Mouse (Mus musculus) stomach, embryonic 15.5 days (tissue): ENCODE data around the gene Coa3. TPM values are rescaled to one million over a fixed set of nuclear protein-coding genes. Genes with fewer than 3 reads are reported as not detected.

Experiments
- ATAC-seq: fragments of 200-750 bp; cut with Nextera tagmentation; 2 replicates; pipeline ENCODE4 v1.8.0; 2017; ENCODE audit warnings: low read depth, moderate number of reproducible peaks, moderate TSS enrichment; ENCODE audit not compliant: insufficient read depth, low FRiP score
- H3K27ac ChIP-seq: fragments of 300-500 bp; sonication (generic); 2 replicates; pipeline ENCODE4 v1.5.1; 2015; ENCODE audit warnings: mild to moderate bottlenecking, inconsistent platforms
- H3K27me3 ChIP-seq: fragments of 300-500 bp; sonication (generic); replicated peaks from 2 replicates; pipeline ENCODE4 v1.6.1; 2015; ENCODE audit warnings: inconsistent platforms
- H3K36me3 ChIP-seq: fragments of 300-500 bp; sonication (generic); 2 replicates; pipeline ENCODE4 v1.6.1; 2015; ENCODE audit warnings: inconsistent platforms
- H3K4me1 ChIP-seq: fragments of 300-500 bp; sonication (generic); 2 replicates; pipeline ENCODE4 v1.6.1; 2015; ENCODE audit warnings: inconsistent platforms
- H3K4me2 ChIP-seq: fragments of 300-500 bp; sonication (generic); 2 replicates; pipeline ENCODE4 v1.6.1; 2015; ENCODE audit warnings: mild to moderate bottlenecking, inconsistent platforms
- H3K4me3 ChIP-seq: fragments of 300-500 bp; sonication (generic); replicated peaks from 2 replicates; pipeline ENCODE4 v1.5.1; 2015; ENCODE audit warnings: inconsistent platforms
- H3K9ac ChIP-seq: fragments of 300-500 bp; sonication (generic); 2 replicates; pipeline ENCODE4 v1.6.1; 2015; ENCODE audit warnings: inconsistent platforms
- H3K9me3 ChIP-seq: fragments of 300-500 bp; sonication (generic); 2 replicates; pipeline ENCODE4 v1.6.1; 2016; ENCODE audit warnings: inconsistent platforms
- WGBS: fragments of 180-500 bp; shearing (Covaris S2); methylation state at CpG from one replicate; pipeline ENCODE4 v1.1.7; 2015; 5-methylcytosine and 5-hydroxymethylcytosine counted together
- polyA plus RNA-seq: library from polyadenylated mRNA; unstranded; fragments of >200 nt; fragmentation: Nextera tagmentation; extraction: Ambion mirVana; gene quantifications from 2 replicates; pipeline ENCODE4 v1.2.1, GENCODE M21; 2015

Coa3 gene
- polyA plus RNA-seq, 1 experiment from 2014 or later: 202 TPM

DNA sequence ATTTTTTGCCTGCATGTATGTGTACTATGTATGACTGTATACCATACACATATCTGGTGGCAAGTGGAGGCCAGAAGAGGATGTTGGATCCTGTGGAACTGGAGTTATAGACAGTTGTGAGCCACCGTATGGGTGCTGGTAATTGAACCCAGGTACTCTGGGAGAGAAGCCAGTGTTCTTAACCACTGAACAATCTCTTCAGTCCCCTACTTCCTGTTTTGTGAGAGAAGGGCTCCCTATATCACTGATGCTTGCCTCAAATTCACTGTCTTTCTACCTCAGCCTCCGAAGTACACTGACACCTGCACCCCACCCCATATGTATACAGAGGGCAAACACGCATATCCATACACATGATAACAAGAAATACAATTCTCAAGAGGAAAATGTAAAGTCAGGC lies 32.2 kb upstream of the Coa3 start:
- 75% methylated on average over 3 of the region's 3 CpGs for WGBS
- no peaks in the 10 kb centered on the region for H3K27me3 ChIP-seq
- H3K9ac ChIP-seq: no peak overlapping the region
- H3K9me3 ChIP-seq: no peaks in the 10 kb centered on the region
- no peak overlapping the region for H3K4me2 ChIP-seq
- no peak for ATAC-seq
- H3K4me1 ChIP-seq: no peaks in the 10 kb centered on the region
- no peaks in the 10 kb centered on the region for H3K36me3 ChIP-seq
- no peak overlapping the region for H3K4me3 ChIP-seq
- no peak overlapping the region for H3K27ac ChIP-seq

- Histone ChIP-seq H3K9ac (no peak overlapping the region), H3K9me3 (no peaks in the 10 kb centered on the region), H3K27me3 (no peaks in the 10 kb centered on the region), H3K27ac (no peak overlapping the region), H3K36me3 (no peaks in the 10 kb centered on the region), H3K4me3 (no peak overlapping the region), H3K4me1 (no peaks in the 10 kb centered on the region), H3K4me2 (no peak overlapping the region)
- ATAC-seq: no peak
- 28% methylated on average over 5 of the region's 5 CpGs for WGBS
These were observed 28.8 kb upstream of the Coa3 start for GRCm38 (mm10) chr11:101307744-101308143.

- WGBS: 6% methylated on average over 39 of the region's 39 CpGs
- peak within 1 kb of the TSS; percentile 81 for H3K4me2 ChIP-seq
- H3K27me3 ChIP-seq: no peaks in the 10 kb centered on the region
- ATAC-seq: peak; percentile 88
- H3K27ac ChIP-seq: peak within 1 kb of the TSS; percentile 52
- H3K4me1 ChIP-seq: peaks cover 13% of the 10 kb centered on the region
- peaks cover 11% of the 10 kb centered on the region; the same call in 1 of the 2 replicates for H3K36me3 ChIP-seq
- peak within 1 kb of the TSS; percentile 84 for H3K4me3 ChIP-seq
- no peaks in the 10 kb centered on the region for H3K9me3 ChIP-seq
- peak within 1 kb of the TSS; percentile 63 for H3K9ac ChIP-seq
These were observed 23.3 kb upstream of the Coa3 start, which contains the start of gene Becn1 for GRCm38 (mm10) chr11:101302004-101302798. Gene Becn1, minus strand, starts transcription at chr11:101302286.

- peaks cover 15% of the 10 kb centered on the region; the same call in 1 of the 2 replicates for H3K36me3 ChIP-seq
- ATAC-seq: peak; percentile 11; the same call in 1 of the 2 replicates
- peak overlapping the region; percentile 84 for H3K4me3 ChIP-seq
- 11% methylated on average over 26 of the region's 26 CpGs for WGBS
- peak overlapping the region; percentile 81 for H3K4me2 ChIP-seq
- H3K9ac ChIP-seq: peak overlapping the region; percentile 63
- H3K27ac ChIP-seq: peak overlapping the region; percentile 52
- peaks cover 13% of the 10 kb centered on the region for H3K4me1 ChIP-seq
- H3K9me3 ChIP-seq: no peaks in the 10 kb centered on the region
- no peaks in the 10 kb centered on the region for H3K27me3 ChIP-seq
These were observed 22.5 kb upstream of the Coa3 start for GRCm38 (mm10) chr11:101301299-101302003.

DNA sequence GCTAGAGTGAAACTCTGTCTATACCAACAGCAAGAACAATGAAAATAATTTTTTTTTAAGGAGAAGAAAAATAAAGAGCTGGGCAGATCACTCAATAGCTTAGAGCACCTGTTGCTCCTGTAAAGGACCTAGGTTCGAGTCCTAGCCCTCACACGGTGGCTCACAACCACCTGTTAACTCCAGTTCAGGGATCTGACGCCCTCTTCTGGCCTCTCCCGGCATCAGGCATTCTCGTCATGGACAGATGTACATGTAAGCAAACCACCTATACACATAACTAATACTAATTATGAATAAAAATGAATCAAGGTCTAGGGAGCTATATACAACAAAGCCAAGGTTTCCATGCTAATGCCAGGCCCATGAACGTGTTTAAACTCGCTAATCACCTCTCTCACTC lies 22.0 kb upstream of the Coa3 start:
- peak overlapping the region; percentile 63; the same call in 1 of the 2 replicates for H3K9ac ChIP-seq
- peak overlapping the region; percentile 84 for H3K4me3 ChIP-seq
- H3K9me3 ChIP-seq: no peaks in the 10 kb centered on the region
- H3K27ac ChIP-seq: no peak overlapping the region
- ATAC-seq: no peak
- peak overlapping the region; percentile 81 for H3K4me2 ChIP-seq
- 63% methylated on average over 7 of the region's 7 CpGs for WGBS
- peaks cover 15% of the 10 kb centered on the region; the same call in 1 of the 2 replicates for H3K36me3 ChIP-seq
- H3K27me3 ChIP-seq: no peaks in the 10 kb centered on the region
- H3K4me1 ChIP-seq: peaks cover 13% of the 10 kb centered on the region

GRCm38 (mm10) chr11:101295191-101295590 lies 16.3 kb upstream of the Coa3 start:
- H3K9me3 ChIP-seq: no peaks in the 10 kb centered on the region
- H3K27me3 ChIP-seq: no peaks in the 10 kb centered on the region
- no peak overlapping the region for H3K4me2 ChIP-seq
- no peak overlapping the region for H3K9ac ChIP-seq
- H3K27ac ChIP-seq: no peak overlapping the region
- WGBS: 95% methylated on average over 8 of the region's 8 CpGs
- no peaks in the 10 kb centered on the region for H3K4me1 ChIP-seq
- no peak overlapping the region for H3K4me3 ChIP-seq
- ATAC-seq: no peak
- H3K36me3 ChIP-seq: peaks cover 43% of the 10 kb centered on the region

DNA sequence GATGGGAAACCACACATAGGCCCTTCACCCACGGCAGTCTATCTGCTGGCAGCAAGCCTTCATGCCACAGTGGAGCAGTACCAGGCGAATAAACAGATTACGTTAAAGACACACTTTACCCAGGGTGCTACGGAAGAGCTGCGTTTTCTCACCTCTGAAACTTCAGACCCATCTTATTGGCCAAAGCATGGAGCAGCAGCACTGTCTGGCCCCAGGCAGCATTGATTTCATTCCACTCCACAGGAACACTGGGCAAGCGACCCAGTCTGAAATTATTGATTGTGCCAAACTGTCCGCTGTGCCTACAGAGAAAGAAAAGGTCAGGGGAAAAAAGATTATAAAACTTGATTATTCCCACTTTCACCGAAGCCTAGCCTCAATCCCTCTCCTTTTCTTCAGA lies 12.3 kb upstream of the Coa3 start:
- H3K4me1 ChIP-seq: no peaks in the 10 kb centered on the region
- no peaks in the 10 kb centered on the region for H3K9me3 ChIP-seq
- H3K36me3 ChIP-seq: peaks cover 31% of the 10 kb centered on the region
- H3K4me2 ChIP-seq: no peak overlapping the region
- ATAC-seq: no peak
- H3K4me3 ChIP-seq: no peak overlapping the region
- WGBS: 94% methylated on average over 8 of the region's 8 CpGs
- H3K9ac ChIP-seq: no peak overlapping the region
- no peak overlapping the region for H3K27ac ChIP-seq
- no peaks in the 10 kb centered on the region for H3K27me3 ChIP-seq

- no peak overlapping the region for H3K9ac ChIP-seq
- no peaks in the 10 kb centered on the region for H3K27me3 ChIP-seq
- no peak overlapping the region for H3K27ac ChIP-seq
- no peak overlapping the region for H3K4me2 ChIP-seq
- ATAC-seq: no peak
- H3K9me3 ChIP-seq: no peaks in the 10 kb centered on the region
- WGBS: 77% methylated on average over 9 of the region's 9 CpGs
- H3K4me1 ChIP-seq: no peaks in the 10 kb centered on the region
- H3K4me3 ChIP-seq: no peak overlapping the region
- H3K36me3 ChIP-seq: peaks cover 14% of the 10 kb centered on the region
These were observed 8.4 kb upstream of the Coa3 start for GRCm38 (mm10) chr11:101287306-101287705.

DNA sequence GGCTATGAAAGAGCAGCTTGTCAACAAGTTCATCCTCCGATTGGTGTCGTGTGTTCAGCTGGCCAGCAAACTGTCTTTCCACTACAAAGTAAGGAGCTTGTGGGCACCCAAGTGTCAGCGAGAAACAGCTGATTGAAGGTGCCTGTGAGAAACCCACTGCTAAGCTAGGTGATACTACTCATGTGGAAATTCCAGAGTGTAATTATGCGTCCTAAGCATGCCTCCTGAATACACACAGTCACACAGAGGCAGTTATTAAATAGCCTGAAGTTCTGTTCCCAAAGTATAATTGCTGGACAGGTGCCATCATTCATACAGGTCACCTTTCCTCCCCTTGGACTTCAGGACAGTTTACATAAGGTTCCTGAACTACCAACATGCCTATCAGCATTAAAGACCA lies 4.9 kb upstream of the Coa3 start:
- Histone ChIP-seq H3K9me3 (no peaks in the 10 kb centered on the region), H3K4me3 (no peak overlapping the region), H3K27ac (no peak overlapping the region), H3K4me1 (peaks cover 4% of the 10 kb centered on the region; the same call in 1 of the 2 replicates), H3K9ac (no peak overlapping the region), H3K4me2 (no peak overlapping the region), H3K36me3 (no peaks in the 10 kb centered on the region), H3K27me3 (no peaks in the 10 kb centered on the region)
- no peak for ATAC-seq
- 71% methylated on average over 4 of the region's 4 CpGs for WGBS

GRCm38 (mm10) chr11:101282896-101283295 lies 4.0 kb upstream of the Coa3 start:
- ATAC-seq: no peak
- H3K4me3 ChIP-seq: no peak overlapping the region
- no peaks in the 10 kb centered on the region for H3K36me3 ChIP-seq
- H3K9me3 ChIP-seq: no peaks in the 10 kb centered on the region
- H3K4me2 ChIP-seq: no peak overlapping the region
- H3K27me3 ChIP-seq: no peaks in the 10 kb centered on the region
- H3K4me1 ChIP-seq: peaks cover 8% of the 10 kb centered on the region
- H3K9ac ChIP-seq: no peak overlapping the region
- WGBS: 24% methylated on average over 5 of the region's 5 CpGs
- H3K27ac ChIP-seq: no peak overlapping the region

DNA sequence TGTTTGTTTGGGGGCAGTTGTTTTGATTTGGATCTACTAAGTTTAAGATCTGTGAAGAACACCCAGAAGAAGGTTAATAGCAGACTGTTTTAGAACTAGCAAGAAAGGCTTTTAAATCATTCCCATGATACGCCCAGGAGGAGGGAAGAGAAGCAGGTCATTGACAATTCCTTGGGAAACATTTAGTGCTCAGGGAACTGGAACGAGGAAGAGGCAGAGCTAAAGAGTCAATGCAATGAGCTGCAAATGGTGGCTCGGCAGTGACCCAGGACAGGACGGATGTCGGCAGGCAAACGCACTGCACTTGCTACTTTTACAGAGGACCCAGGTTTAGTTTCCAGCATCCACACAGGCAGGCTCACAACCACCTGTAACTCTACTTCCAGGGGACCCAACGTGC lies 1.9 kb upstream of the Coa3 start:
- Histone ChIP-seq H3K27ac (no peak overlapping the region), H3K9me3 (no peaks in the 10 kb centered on the region), H3K4me3 (no peak overlapping the region), H3K4me1 (peaks cover 27% of the 10 kb centered on the region), H3K36me3 (no peaks in the 10 kb centered on the region), H3K9ac (no peak overlapping the region), H3K27me3 (no peaks in the 10 kb centered on the region), H3K4me2 (no peak overlapping the region)
- 58% methylated on average over 7 of the region's 7 CpGs for WGBS
- ATAC-seq: no peak

DNA sequence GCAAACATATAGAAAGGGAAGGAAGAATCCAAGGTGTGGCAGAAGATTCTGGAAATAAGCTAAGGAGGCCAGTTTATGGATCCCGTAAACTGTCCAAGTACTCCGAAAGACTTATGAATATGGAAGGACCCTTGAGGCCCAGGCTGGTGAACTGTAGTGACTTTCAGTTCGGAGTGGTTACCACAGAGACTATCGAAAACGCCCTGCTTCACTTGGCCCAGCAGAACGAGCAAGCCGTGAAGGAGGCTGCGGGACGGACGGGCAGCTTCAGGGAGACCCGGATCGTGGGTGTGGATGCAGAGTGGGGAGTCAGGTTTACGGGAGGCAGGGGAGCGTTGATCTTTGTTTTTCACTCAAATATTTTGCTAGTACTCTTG lies 267 bp upstream of the Coa3 start:
- Histone ChIP-seq H3K4me3 (peak overlapping the region; percentile 82), H3K9ac (no peak overlapping the region), H3K36me3 (no peaks in the 10 kb centered on the region), H3K9me3 (no peaks in the 10 kb centered on the region), H3K27ac (no peak overlapping the region), H3K4me1 (peaks cover 27% of the 10 kb centered on the region), H3K4me2 (peak overlapping the region; percentile 82), H3K27me3 (no peaks in the 10 kb centered on the region)
- WGBS: 53% methylated on average over 14 of the region's 14 CpGs
- no peak for ATAC-seq
